Mouse (Mus musculus): ENCODE results near the gene Abcb5. TPM values are rescaled to one million over a fixed set of nuclear protein-coding genes. Genes with fewer than 3 reads are reported as not detected.

Gene Abcb5
- total RNA-seq, 2 experiments from 2014 or later, result not detected

- intact Hi-C loops (cut with DNase I), result loop anchor here (5.0 to 10.0 kb wide), 5 partner anchors 185 to 1035 kb away; partner anchors contain the start of gene Sp4
- no peak for DNase-seq (ENCODE audit: extremely low spot score in 1 of 2, low spot score in 2 of 2)
These were observed 116.2 kb downstream of the Abcb5 start for GRCm38 (mm10) chr12:118849996-118850395.

GRCm38 (mm10) chr12:118849203-118849861, 116.9 kb downstream of the Abcb5 start:
- DNase-seq (ENCODE audit: extremely low spot score in 1 of 2, low spot score in 2 of 2), result no peak
- intact Hi-C loops (cut with DNase I), result loop anchor here (10.0 kb wide), 1 partner anchor 185 kb away; no protein-coding TSS in a partner anchor

GRCm38 (mm10) chr12:118848496-118849202, 117.6 kb downstream of the Abcb5 start:
- intact Hi-C loops (cut with DNase I), result loop anchor here (10.0 kb wide), 1 partner anchor 184 kb away; no protein-coding TSS in a partner anchor
- no peak for DNase-seq (ENCODE audit: extremely low spot score in 1 of 2, low spot score in 2 of 2)

- no peak for DNase-seq (ENCODE audit: extremely low spot score in 1 of 2, low spot score in 2 of 2)
- intact Hi-C loops (cut with DNase I), result loop anchor here (10.0 kb wide), 1 partner anchor 183 kb away; no protein-coding TSS in a partner anchor
These were observed 118.2 kb downstream of the Abcb5 start for GRCm38 (mm10) chr12:118847861-118848495.

GRCm38 (mm10) chr12:118847381-118847780, 118.8 kb downstream of the Abcb5 start:
- DNase-seq (ENCODE audit: extremely low spot score in 1 of 2, low spot score in 2 of 2), result no peak
- intact Hi-C loops (cut with DNase I), result loop anchor here (10.0 kb wide), 1 partner anchor 183 kb away; no protein-coding TSS in a partner anchor

GRCm38 (mm10) chr12:118846649-118847321, 119.4 kb downstream of the Abcb5 start:
- intact Hi-C loops (cut with DNase I), result loop anchor here (10.0 kb wide), 1 partner anchor 182 kb away; no protein-coding TSS in a partner anchor
- peak in 1 of 2 experiments; percentile 47 for DNase-seq (ENCODE audit: extremely low spot score in 1 of 2, low spot score in 2 of 2)

DNA sequence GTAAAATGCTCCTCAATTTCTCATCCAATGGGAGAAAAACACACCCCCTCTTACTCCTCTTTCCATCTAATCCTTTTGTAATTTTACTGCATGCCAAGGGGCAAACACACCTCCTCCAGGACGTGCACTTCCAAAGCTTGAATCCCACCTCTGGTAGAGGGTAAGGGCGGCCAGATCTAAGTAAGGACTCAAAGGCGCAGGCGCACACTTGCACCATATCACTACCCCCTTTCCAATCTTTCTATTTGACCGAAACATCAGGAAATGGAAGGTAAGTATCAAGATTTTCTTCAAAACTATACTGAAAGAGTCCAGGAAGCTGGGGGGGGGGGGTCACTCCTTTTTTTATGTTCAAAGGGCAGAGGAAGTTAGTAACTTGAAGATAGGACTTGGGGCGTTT, 120.0 kb downstream of the Abcb5 start, which contains the start of gene Sp8:
TSS of gene Sp8 (plus strand) at position 109 of the 400 bp plus-strand sequence.
- intact Hi-C loops (cut with DNase I), result loop anchor here (10.0 kb wide), 1 partner anchor 181 kb away; no protein-coding TSS in a partner anchor
- no peak for DNase-seq (ENCODE audit: extremely low spot score in 1 of 2, low spot score in 2 of 2)

DNA sequence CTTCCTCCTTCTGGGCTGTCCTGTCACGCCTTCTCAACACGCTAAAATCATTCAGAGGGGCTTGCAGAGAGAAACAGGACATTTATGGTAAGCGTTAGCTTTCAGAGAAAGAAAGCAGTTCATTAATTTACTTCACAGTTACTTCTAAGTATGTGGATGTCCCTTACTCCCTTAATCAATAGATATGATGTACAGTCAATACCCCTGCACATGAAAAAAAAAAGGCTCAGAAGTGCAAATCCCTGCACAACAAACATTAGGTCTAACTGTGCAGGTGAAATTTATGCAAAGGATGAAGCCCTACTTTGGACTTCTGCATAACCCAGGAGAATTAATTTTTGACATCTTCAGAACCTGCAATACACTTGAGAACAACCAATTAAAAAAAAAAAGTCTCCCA, 120.9 kb downstream of the Abcb5 start:
- intact Hi-C loops (cut with DNase I), result loop anchor here (10.0 kb wide), 1 partner anchor 181 kb away; no protein-coding TSS in a partner anchor
- no peak for DNase-seq (ENCODE audit: extremely low spot score in 1 of 2, low spot score in 2 of 2)

GRCm38 (mm10) chr12:118844841-118845240, 121.4 kb downstream of the Abcb5 start:
- DNase-seq (ENCODE audit: extremely low spot score in 1 of 2, low spot score in 2 of 2), result no peak
- intact Hi-C loops (cut with DNase I), result loop anchor here (10.0 kb wide), 1 partner anchor 180 kb away; no protein-coding TSS in a partner anchor

DNA sequence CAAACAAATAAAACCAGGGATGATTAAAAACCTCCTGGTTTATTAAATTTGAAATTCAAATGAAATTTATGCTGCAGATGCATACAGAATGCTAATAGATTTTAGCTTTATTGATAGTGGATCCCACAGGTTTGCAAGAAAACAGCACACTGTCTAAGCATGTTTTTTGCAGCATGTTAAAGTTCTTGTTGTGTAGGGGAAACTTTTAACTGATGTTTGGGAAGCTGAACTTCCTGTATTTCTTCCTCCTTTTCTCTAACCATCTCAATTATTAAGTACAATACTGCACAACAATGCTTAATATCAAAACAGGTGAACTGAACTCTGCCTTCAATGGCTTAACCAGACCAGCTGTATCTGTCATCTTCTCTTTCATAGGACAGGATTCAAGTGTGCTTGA, 122.1 kb downstream of the Abcb5 start:
- intact Hi-C loops (cut with DNase I), result loop anchor here (10.0 kb wide), 1 partner anchor 179 kb away; no protein-coding TSS in a partner anchor
- no peak for DNase-seq (ENCODE audit: extremely low spot score in 1 of 2, low spot score in 2 of 2)

- DNase-seq (ENCODE audit: extremely low spot score in 1 of 2, low spot score in 2 of 2), result no peak
- intact Hi-C loops (cut with DNase I), result loop anchor here (10.0 kb wide), 1 partner anchor 178 kb away; no protein-coding TSS in a partner anchor
These were observed 123.4 kb downstream of the Abcb5 start for GRCm38 (mm10) chr12:118842671-118843411.

- no peak for DNase-seq (ENCODE audit: extremely low spot score in 1 of 2, low spot score in 2 of 2)
- intact Hi-C loops (cut with DNase I), result loop anchor here (10.0 kb wide), 1 partner anchor 177 kb away; no protein-coding TSS in a partner anchor
These were observed 124.2 kb downstream of the Abcb5 start for GRCm38 (mm10) chr12:118841971-118842550.

DNA sequence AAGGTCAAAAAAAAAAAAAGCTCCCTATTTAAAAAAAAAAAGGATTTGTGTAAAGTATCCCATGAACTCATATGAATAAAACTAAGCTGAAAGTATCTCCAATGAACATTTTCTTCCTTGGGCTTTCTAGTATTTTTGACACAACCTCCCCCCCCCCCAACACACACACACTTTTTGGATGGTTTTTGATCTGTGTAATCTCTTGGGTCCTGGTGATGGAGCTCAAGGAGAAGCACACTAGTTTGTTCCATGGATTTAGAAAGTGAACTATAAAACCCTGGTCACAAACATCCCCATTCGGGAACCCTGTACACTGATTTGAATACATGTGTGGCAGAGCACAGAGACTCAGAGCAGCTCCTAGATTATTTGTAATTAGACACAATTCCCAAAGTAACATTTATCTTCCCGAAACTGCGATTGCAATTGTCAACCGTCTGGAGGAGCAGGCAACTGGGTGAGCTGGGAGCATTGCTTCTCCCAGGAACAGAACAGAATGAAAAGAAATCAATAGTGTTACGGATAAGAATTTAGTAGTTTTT, 124.8 kb downstream of the Abcb5 start:
- intact Hi-C loops (cut with DNase I), result loop anchor here (10.0 kb wide), 1 partner anchor 177 kb away; no protein-coding TSS in a partner anchor
- no peak for DNase-seq (ENCODE audit: extremely low spot score in 1 of 2, low spot score in 2 of 2)

DNA sequence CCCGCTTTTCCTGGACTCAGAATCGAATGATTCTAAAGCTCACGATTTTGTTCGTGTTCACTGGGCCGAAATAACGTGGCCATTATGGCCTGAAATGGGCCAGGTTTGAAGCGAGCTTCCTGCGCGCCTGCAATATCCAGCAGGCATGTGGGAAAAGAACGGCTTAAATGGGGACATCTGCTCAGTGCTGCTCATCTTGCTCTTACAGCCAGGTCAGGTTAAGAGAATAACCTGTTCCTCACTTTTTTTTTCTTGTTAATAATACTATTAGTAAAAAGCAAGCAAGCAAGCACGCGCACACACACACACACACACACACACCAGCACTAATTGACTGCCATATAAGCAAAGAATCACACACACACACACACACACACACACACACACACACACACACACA, 125.4 kb downstream of the Abcb5 start:
- intact Hi-C loops (cut with DNase I), result loop anchor here (10.0 kb wide), 1 partner anchor 176 kb away; no protein-coding TSS in a partner anchor
- DNase-seq (ENCODE audit: extremely low spot score in 1 of 2, low spot score in 2 of 2), result no peak

GRCm38 (mm10) chr12:118840301-118840700, 125.9 kb downstream of the Abcb5 start:
- no peak for DNase-seq (ENCODE audit: extremely low spot score in 1 of 2, low spot score in 2 of 2)
- intact Hi-C loops (cut with DNase I), result loop anchor here (10.0 kb wide), 1 partner anchor 176 kb away; no protein-coding TSS in a partner anchor

DNA sequence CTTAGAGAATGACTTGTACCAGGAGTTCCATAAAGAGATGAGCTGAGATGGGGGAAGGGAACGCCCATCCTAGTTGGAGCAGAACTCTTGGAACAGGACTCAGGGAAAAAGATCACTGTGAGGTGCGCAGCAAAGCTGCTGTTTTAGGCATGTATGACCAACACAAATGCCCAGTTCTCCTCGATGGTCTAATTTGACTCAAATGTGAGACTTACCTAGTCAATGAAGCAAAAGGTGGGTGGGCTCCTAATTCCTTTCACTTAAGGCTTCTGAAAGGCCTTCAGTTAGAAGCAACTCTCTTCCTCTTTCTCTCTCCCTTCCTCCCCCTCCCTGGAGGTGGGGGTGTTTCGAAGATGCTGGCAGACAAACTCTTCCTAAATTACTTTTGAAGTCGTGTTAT, 126.8 kb downstream of the Abcb5 start:
- intact Hi-C loops (cut with DNase I), result loop anchor here (2.0 kb wide), 1 partner anchor 13 kb away; no protein-coding TSS in a partner anchor
- DNase-seq (ENCODE audit: extremely low spot score in 1 of 2, low spot score in 2 of 2), result no peak

GRCm38 (mm10) chr12:118838260-118838659, 128.0 kb downstream of the Abcb5 start:
- DNase-seq (ENCODE audit: extremely low spot score in 1 of 2, low spot score in 2 of 2), result no peak
- intact Hi-C loops (cut with DNase I), result loop anchor here (2.0 kb wide), 1 partner anchor 15 kb away; no protein-coding TSS in a partner anchor

All from left cerebral cortex, postnatal 10 days (tissue).